Mouse (Mus musculus) megakaryocyte, embryonic 14.5 days (primary cell): ENCODE measurements around the gene Luc7l3. TPM values are rescaled to one million over a fixed set of nuclear protein-coding genes. Genes with fewer than 3 reads are reported as not detected.

Experiments used
- H3K27me3 ChIP-seq: replicated peaks from 2 replicates; pipeline ENCODE3; 2012; ENCODE audit warnings: inconsistent platforms
- H3K36me3 ChIP-seq: replicated peaks from 2 replicates; pipeline ENCODE3; 2012; ENCODE audit warnings: low read length, inconsistent platforms, mixed read lengths
- H3K4me1 ChIP-seq: 2 replicates; pipeline ENCODE4 v1.6.1; 2012; ENCODE audit warnings: inconsistent platforms
- H3K4me3 ChIP-seq: replicated peaks from 2 replicates; pipeline ENCODE3; 2012; ENCODE audit warnings: moderate library complexity, mild to moderate bottlenecking, inconsistent platforms
- H3K9me3 ChIP-seq: 2 replicates; pipeline ENCODE4 v1.6.1; 2012; ENCODE audit warnings: inconsistent platforms
- FLI1 ChIP-seq: IDR thresholded peaks from 2 replicates; pipeline ENCODE4 v1.6.1; 2012; ENCODE audit warnings: low read length, inconsistent platforms, mixed read lengths
- GATA1 ChIP-seq: IDR thresholded peaks from 3 replicates; pipeline ENCODE4 v1.6.1; 2012; ENCODE audit warnings: mixed read lengths, low read length, inconsistent platforms, borderline replicate concordance
- polyA plus RNA-seq: library from polyadenylated mRNA; stranded (reverse); fragments of >175 nt; gene quantifications from 2 replicates; pipeline ENCODE4 v1.2.3, GENCODE M21; 2012; ENCODE audit warnings: low replicate concordance; ENCODE audit not compliant: insufficient read depth

The Luc7l3 gene
- polyA plus RNA-seq, 1 experiment = 22.3 TPM

DNA sequence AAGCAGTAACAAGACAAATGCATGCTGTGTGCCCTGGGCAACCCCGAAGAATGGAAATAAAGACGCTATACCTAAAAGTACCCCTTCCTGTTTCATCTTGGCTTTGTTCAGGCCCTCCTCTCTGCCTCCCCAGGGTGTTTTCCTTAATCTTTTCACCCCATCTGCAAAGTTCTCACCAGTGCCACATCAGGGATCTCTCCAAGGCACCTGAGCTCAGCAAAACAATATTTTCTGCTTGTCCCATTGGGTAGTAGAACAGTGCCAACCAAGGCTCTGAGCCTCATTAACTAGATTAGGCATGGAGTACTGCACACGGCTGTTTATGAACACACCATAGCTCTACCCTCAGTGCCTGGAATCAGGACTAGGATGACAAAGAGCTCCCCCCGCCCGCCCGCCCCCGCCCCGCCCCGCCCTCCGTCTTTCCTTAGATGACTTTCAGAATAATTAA is 5.2 kb upstream of the Luc7l3 start:
- Histone ChIP-seq H3K9me3 (no peaks in the 10 kb centered on the region), H3K36me3 (no peaks in the 10 kb centered on the region), H3K4me1 (peaks cover 30% of the 10 kb centered on the region), H3K4me3 (peak overlapping the region; percentile 75), H3K27me3 (no peaks in the 10 kb centered on the region)
- no peak for TF ChIP-seq FLI1
- no peak for TF ChIP-seq GATA1

DNA sequence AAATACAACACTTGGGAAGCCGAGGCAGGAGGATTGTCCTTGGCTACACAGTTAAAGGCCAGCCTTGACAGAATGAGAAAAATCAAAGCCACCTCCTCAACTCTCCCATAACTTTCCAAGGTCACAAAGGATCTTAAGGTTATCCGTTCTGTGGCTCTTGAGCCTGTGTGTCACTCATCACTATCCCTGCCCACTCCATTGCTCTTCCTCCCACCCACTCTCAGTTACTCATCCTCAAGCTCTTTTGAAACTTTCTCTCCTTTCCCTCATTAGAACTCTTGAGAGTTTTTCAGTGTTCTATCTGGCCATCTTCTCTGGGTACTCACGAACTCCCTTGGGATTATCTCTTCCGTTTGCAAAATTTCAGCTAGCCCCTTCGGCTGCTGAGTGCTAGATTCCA is 2.8 kb upstream of the Luc7l3 start:
- Histone ChIP-seq H3K36me3 (no peaks in the 10 kb centered on the region), H3K9me3 (no peaks in the 10 kb centered on the region), H3K27me3 (no peaks in the 10 kb centered on the region), H3K4me1 (peaks cover 30% of the 10 kb centered on the region), H3K4me3 (no peak overlapping the region)
- no peak for TF ChIP-seq FLI1
- TF ChIP-seq GATA1 = no peak

DNA sequence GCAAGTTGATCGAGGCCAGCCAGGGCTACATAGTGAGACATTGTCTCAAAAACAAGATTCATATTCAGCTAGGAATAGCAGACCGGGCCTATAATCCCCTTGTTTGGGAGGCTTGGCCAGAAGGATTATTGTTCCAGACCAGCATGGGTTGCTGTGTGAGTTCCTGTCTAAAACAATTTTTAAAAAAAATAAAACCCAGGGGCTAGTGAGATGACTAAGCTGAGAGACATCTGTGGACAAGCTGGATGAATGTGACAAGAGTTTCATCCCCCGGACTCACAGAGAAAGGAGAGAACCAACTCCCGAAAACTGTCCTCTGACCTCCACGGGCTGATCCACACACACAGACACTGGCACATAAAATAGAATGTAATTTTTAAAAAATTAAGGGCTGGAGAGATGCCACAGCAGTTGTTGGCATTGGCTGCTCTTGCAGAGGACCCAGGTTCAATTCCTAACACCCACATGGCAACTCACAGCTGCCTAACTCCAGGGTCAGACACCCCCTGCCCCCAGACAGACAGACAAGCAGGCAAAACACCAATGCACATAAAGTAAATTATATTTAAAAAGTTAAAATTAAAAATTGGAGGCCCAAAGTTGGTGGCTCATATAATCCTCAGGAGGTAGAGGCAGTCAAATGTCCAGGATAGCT is 1.6 kb upstream of the Luc7l3 start:
- Histone ChIP-seq H3K4me1 (peaks cover 39% of the 10 kb centered on the region), H3K4me3 (no peak overlapping the region), H3K36me3 (peaks cover 10% of the 10 kb centered on the region), H3K27me3 (no peaks in the 10 kb centered on the region), H3K9me3 (no peaks in the 10 kb centered on the region)
- TF ChIP-seq GATA1 (no peak), FLI1 (no peak)

DNA sequence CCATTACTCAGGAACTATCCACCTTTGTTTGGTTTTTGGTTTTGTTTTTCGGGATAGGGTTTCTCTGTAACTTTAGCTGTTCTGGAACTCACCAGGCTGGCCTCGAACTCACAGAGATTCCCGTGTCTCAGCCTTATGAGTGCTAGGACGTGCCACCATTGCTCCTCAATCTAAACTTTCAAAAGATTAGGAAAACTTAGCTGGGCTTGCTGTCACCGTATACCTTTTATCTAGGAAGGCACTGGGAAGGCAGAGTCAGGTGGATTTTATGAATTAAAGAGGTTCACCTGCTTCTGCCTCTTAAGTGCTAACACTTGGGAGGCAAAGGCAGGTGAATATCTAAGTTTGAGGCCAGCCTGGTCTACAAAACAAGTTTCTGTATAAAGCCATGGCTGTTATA is 848 bp upstream of the Luc7l3 start:
- peaks cover 42% of the 10 kb centered on the region for H3K4me1 ChIP-seq
- TF ChIP-seq GATA1 (no peak), FLI1 (no peak)
- H3K9me3 ChIP-seq = no peaks in the 10 kb centered on the region
- H3K4me3 ChIP-seq = peak overlapping the region; percentile 92
- H3K27me3 ChIP-seq = no peaks in the 10 kb centered on the region
- peaks cover 10% of the 10 kb centered on the region for H3K36me3 ChIP-seq

DNA sequence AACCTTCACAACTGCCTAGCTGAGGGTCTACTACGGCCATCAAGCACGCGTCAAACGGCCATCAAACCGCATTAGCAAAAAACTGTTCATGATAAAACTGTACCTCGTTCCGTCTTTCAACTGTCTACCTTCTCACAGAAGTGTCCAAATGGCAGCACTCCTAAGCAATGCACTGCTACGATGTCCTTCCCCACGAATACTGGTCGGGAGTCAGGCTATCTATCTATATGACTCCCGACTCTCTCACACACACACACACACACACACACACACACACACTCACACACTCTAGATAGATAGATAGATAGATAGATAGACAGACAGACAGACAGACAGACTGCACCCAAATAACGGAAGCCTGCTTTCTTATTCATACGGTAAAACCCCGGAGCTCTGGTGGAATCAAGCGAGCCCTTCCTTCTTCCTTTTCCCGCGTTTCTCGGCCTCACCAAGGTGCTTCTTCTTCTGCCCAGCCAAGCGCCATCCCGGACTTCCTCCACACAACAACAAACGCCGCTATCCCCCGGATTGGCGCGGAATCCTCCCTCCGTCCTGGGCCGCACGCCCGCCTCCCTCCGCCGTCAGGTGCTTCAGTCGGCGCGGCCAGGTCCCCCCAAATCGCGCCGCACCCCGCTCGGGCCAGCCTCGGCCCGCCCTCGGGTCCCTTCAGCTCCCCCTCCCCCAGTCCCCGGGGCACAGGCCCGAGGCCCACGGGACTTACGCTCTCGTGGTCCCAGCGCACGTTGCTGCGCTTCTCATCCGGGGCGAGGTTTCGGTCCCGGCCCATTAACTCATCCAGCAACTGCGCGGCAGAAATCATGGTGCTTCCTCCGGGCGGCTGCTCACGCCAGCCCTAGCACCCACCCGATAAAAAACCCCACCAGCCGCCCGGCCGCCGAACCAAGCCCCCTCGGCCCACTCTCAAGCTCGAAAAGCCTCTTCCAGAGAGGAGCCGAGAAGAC is 538 bp downstream of the Luc7l3 start:
- TF ChIP-seq GATA1 = no peak
- TF ChIP-seq FLI1 = no peak
- H3K4me1 ChIP-seq = peaks cover 49% of the 10 kb centered on the region
- no peaks in the 10 kb centered on the region for H3K9me3 ChIP-seq
- peak overlapping the region; percentile 92 for H3K4me3 ChIP-seq
- peaks cover 21% of the 10 kb centered on the region for H3K36me3 ChIP-seq
- no peaks in the 10 kb centered on the region for H3K27me3 ChIP-seq

DNA sequence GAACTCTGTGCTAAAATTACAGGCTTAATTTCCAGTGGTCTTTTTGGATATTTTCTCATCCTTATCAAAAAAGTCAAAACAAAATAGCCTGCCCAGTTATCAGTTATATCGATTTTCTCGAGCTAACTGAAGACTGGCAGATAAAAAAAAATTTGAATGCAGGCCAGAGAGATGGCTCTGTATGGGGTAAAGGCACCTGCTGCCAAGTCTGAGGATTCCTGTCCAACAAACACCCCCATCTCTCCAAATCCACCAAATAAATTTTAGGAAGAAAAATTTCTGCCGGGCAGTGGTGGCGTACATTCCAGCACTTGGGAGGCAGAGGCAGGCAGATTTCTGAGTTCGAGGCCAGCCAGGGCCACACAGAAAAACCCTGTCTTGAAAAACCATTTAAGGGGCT is 3.7 kb downstream of the Luc7l3 start:
- Histone ChIP-seq H3K36me3 (peaks cover 26% of the 10 kb centered on the region), H3K9me3 (no peaks in the 10 kb centered on the region), H3K27me3 (no peaks in the 10 kb centered on the region), H3K4me1 (peaks cover 77% of the 10 kb centered on the region), H3K4me3 (no peak overlapping the region)
- TF ChIP-seq FLI1 (no peak), GATA1 (no peak)

DNA sequence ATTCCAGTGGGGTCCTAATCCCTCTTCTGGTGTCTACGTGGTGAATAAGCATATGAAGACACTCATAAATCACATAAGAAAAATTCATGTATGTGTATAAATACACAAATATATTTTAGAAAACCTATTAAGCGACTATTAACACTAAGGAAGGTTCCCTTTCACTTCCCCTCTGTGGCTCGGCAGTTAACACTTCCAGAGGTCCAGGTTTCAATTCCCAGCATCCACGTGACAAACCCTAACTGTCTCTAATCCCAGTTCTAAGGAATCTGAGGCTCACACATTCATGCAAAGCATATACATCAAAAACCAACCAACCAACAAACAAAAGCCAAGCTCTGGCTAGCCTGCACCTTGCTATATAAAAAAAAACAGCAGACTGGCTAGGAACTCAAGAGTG is 4.3 kb downstream of the Luc7l3 start:
- no peaks in the 10 kb centered on the region for H3K9me3 ChIP-seq
- TF ChIP-seq GATA1 = no peak
- TF ChIP-seq FLI1 = no peak
- H3K36me3 ChIP-seq = peaks cover 30% of the 10 kb centered on the region
- H3K27me3 ChIP-seq = no peaks in the 10 kb centered on the region
- peaks cover 77% of the 10 kb centered on the region for H3K4me1 ChIP-seq
- peak overlapping the region; percentile 46 for H3K4me3 ChIP-seq

DNA sequence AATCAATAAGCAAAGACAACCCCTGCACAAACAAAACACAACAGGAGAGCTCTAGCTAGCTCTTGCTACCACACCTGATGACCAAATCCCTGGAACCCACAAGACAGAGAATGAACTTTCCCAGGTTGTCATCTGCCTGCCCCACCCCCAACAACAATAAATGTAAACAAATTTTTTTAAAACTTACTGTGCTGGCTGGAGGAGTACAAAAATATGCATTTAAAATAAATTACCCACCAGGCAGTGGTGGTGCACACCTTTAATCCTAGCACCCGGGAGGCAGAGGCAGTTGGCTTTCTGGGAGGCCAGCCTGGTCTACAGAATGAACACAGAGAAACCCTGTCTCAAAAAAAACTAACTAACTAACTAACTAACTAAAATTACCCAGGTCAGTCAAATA is 4.8 kb downstream of the Luc7l3 start:
- H3K4me1 ChIP-seq = peaks cover 76% of the 10 kb centered on the region
- no peaks in the 10 kb centered on the region for H3K27me3 ChIP-seq
- peaks cover 30% of the 10 kb centered on the region for H3K36me3 ChIP-seq
- TF ChIP-seq GATA1 (no peak), FLI1 (no peak)
- H3K9me3 ChIP-seq = no peaks in the 10 kb centered on the region
- peak overlapping the region; percentile 7 for H3K4me3 ChIP-seq

DNA sequence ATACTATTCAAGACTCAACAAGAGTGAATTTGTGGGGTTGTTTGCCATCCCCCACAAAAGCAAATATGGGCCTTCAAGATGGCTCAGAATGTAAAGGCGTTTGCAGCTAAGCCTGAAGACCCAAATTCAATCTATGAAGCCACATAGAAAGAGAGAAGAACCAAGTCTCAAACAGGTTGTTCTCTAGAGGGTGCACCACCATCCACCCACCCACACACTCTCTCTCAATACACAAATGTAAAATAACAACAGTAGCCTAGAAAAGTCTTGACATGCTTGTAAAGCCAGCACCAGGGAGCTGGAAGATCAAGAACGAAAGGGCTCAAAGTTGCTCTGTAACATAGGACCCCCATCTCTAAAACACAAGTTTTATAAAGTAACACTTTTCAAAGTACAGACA is 5.3 kb downstream of the Luc7l3 start:
- Histone ChIP-seq H3K4me1 (peaks cover 80% of the 10 kb centered on the region), H3K36me3 (peaks cover 30% of the 10 kb centered on the region), H3K27me3 (no peaks in the 10 kb centered on the region), H3K4me3 (no peak overlapping the region), H3K9me3 (no peaks in the 10 kb centered on the region)
- TF ChIP-seq GATA1 (no peak), FLI1 (no peak)

DNA sequence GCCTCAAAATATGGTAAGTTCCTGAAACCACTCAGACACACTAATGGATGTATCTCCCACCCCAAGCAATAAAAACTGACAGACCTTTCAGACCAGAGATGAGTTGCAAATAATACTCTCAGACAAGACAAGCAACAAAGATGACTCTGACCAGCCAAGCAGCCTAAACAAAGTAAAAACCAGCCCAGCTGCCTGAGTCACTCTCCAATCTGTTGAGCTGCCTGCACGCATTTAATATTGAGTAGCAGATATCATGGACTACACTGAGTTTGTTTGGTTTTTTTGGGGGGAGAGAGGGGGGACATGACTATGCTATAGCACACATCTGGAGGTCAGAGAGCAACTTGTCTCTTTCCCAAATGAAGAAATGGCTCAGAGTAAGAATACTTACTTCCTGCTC is 6.5 kb downstream of the Luc7l3 start:
- Histone ChIP-seq H3K36me3 (peaks cover 37% of the 10 kb centered on the region), H3K4me1 (peaks cover 91% of the 10 kb centered on the region), H3K9me3 (no peaks in the 10 kb centered on the region), H3K4me3 (peak overlapping the region; percentile 65), H3K27me3 (no peaks in the 10 kb centered on the region)
- TF ChIP-seq GATA1 (no peak), FLI1 (no peak)
